Mouse (Mus musculus): Measurements from ENCODE around the gene Has1. TPM values are rescaled to one million over a fixed set of nuclear protein-coding genes. Genes with fewer than 3 reads are reported as not detected.

Has1 gene
- polyA plus RNA-seq, 1 experiment from 2014 or later, result 0.57 TPM

DNA sequence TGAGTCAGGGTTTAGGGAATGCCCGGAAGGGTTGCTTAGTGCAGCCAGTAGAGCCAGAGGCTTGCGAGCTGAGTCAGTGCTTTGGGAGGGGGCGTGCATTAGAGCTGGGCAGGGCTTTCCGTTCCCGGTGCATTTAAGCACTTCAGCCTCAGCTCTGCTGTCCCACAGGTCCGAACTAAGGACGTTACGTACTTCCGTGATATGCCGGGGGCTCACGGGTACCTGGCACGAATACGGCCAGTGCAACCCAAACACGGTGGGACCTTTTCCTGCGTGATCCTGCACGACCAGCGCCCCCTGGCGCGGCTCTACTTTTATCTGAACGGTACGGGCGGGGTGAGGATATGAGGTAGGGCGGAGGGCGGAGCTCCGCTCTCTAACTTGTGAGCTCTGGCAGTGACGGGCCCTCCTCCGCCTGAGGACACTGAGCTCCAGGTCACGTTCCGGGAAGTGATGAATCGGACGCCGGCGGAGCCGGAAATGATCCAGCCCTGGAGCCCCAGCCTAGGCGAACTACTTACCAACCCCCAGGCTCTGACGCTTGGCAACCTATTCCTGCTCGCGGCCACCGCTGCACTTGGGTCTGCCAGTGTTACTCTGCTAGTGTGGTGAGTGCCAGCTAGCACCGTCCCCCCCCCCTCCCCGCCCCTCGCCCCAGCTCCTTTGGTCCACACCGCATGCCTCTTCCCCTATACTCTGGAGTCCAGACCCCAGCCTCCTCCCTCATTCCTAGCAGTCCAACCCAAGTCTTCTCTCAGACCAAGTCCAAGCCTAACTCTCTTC, 16.9 kb downstream of the Has1 start:
- under 1% methylated on average over 43 of the region's 43 CpGs for WGBS
- 0 out of 2 replicates have a peak, but pooled peaks cover 7% of the 10 kb centered on the region for H3K36me3 ChIP-seq
- H3K9ac ChIP-seq, result peak overlapping the region; percentile 55
- H3K27me3 ChIP-seq (replicated peaks), result no peaks in the 10 kb centered on the region
- peak overlapping the region; percentile 47 for H3K4me3 ChIP-seq (replicated peaks)
- H3K9me3 ChIP-seq, result no peaks in the 10 kb centered on the region
- H3K27ac ChIP-seq, result peak overlapping the region; percentile 86
- H3K4me1 ChIP-seq (replicated peaks), result peaks cover 23% of the 10 kb centered on the region
- H3K4me2 ChIP-seq (replicated peaks), result peak overlapping the region; percentile 69
- peak; percentile 99 for ATAC-seq

DNA sequence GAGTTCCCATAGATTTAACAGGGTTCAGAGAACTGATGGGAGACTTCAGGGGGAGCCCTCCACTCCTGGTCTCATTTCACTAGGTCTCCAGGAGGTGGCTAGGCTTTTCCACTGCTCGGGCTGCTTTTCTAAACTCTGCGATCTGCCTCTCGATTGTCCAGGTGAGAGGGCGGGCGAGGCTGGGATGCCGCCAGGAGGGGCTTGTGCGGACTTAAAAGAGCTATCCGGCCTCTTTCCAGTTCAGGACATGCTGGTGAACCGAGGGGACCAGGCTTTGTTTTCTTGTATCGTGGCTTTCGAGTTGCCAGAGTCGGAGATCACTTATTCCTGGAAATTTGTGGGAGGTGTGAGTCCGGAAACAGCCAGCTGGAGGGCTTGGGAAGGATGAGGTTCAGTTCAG, 17.6 kb downstream of the Has1 start:
- H3K4me2 ChIP-seq (replicated peaks), result peak overlapping the region; percentile 69
- peak; percentile 5; the same call in 1 of the 2 replicates for ATAC-seq
- peak overlapping the region; percentile 47 for H3K4me3 ChIP-seq (replicated peaks)
- no peaks in the 10 kb centered on the region for H3K27me3 ChIP-seq (replicated peaks)
- H3K36me3 ChIP-seq, result 0 out of 2 replicates have a peak, but pooled peaks cover 7% of the 10 kb centered on the region
- WGBS, result 10% methylated on average over 13 of the region's 13 CpGs
- H3K27ac ChIP-seq, result peak overlapping the region; percentile 82
- H3K9me3 ChIP-seq, result no peaks in the 10 kb centered on the region
- peaks cover 23% of the 10 kb centered on the region for H3K4me1 ChIP-seq (replicated peaks)
- H3K9ac ChIP-seq, result peak overlapping the region; percentile 36

DNA sequence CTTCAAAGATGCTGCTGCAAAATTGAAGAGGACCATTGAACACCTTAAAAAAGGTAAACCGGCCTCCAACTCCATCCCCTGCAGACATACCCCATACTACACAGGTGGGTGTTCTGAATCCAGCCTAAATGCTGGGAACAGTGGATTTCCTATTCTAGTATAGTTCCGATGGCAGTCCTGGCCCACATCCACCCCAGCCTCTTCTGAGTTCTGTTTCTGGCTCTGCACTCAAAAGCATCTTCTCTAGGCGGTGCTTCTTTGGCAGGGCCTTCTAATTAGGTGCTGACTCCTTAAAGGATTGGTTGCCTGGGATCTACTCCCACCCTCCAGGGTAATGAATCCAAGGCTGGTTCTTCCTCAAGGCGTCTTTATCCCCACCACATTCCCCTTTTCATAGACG, 18.9 kb downstream of the Has1 start:
- Histone ChIP-seq H3K4me2 (replicated peaks) (no peak overlapping the region), H3K36me3 (peaks cover 11% of the 10 kb centered on the region; the same call in 1 of the 2 replicates), H3K9ac (no peak overlapping the region), H3K4me3 (replicated peaks) (no peak overlapping the region), H3K4me1 (replicated peaks) (peaks cover 26% of the 10 kb centered on the region), H3K27ac (no peak overlapping the region), H3K27me3 (replicated peaks) (no peaks in the 10 kb centered on the region), H3K9me3 (no peaks in the 10 kb centered on the region)
- no peak for ATAC-seq
- WGBS, result 78% methylated on average over 5 of the region's 5 CpGs

DNA sequence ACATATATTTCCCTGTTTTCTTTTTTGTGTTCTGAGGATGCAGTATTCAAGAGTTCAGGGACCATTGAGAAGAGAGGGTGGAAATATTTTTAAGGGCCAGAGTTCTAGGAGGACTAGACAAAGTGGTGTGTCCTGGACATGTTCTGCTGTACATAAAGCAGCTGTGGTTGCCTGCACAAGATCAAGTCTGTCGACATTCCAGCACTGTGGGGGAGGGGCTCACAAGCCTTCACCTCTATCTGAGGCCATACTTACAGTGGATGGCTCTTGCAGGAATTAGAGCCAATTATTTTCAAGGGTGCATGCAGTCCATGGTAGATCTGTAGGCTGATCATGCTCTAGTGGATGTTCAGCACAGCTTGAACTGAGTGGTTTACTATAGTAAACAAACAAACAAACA, 20.1 kb downstream of the Has1 start:
- no peak overlapping the region for H3K4me2 ChIP-seq (replicated peaks)
- H3K27me3 ChIP-seq (replicated peaks), result no peaks in the 10 kb centered on the region
- peaks cover 9% of the 10 kb centered on the region; the same call in 1 of the 2 replicates for H3K36me3 ChIP-seq
- no peak for ATAC-seq
- H3K9ac ChIP-seq, result no peak overlapping the region
- H3K4me3 ChIP-seq (replicated peaks), result no peak overlapping the region
- peaks cover 36% of the 10 kb centered on the region for H3K4me1 ChIP-seq (replicated peaks)
- H3K27ac ChIP-seq, result no peak overlapping the region
- no peaks in the 10 kb centered on the region for H3K9me3 ChIP-seq
- 3% methylated on average over 1 of the region's 1 CpGs for WGBS

DNA sequence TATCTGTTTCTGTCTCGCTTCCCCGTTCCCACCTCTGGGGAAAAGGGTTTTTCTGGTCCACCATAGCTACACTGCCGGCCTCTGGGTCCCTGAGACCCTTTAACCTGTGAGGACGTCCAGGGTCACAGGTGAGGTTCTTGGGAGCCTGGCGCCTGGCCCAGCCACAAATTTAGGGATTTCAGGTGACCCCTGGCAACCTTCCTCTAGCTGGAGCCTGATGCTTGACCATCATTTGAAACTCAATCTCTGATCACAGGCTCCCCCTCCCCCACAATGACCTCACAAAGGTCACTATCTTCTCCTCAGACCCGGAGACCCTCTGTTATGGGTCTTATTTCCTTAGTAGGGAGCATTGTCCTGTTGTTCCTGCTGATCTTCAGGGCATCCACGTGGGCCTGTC, 24.3 kb downstream of the Has1 start:
- 68% methylated on average over 7 of the region's 7 CpGs for WGBS
- Histone ChIP-seq H3K4me3 (replicated peaks) (peak overlapping the region; percentile 72; the same call in 1 of the 2 replicates), H3K9ac (0 out of 2 replicates have a peak overlapping the region, but pooled peaks have one; percentile 74), H3K27me3 (replicated peaks) (no peaks in the 10 kb centered on the region), H3K36me3 (peaks cover 4% of the 10 kb centered on the region; the same call in 1 of the 2 replicates), H3K4me2 (replicated peaks) (peak overlapping the region; percentile 81), H3K27ac (no peak overlapping the region), H3K4me1 (replicated peaks) (peaks cover 20% of the 10 kb centered on the region), H3K9me3 (no peaks in the 10 kb centered on the region)
- ATAC-seq, result no peak

DNA sequence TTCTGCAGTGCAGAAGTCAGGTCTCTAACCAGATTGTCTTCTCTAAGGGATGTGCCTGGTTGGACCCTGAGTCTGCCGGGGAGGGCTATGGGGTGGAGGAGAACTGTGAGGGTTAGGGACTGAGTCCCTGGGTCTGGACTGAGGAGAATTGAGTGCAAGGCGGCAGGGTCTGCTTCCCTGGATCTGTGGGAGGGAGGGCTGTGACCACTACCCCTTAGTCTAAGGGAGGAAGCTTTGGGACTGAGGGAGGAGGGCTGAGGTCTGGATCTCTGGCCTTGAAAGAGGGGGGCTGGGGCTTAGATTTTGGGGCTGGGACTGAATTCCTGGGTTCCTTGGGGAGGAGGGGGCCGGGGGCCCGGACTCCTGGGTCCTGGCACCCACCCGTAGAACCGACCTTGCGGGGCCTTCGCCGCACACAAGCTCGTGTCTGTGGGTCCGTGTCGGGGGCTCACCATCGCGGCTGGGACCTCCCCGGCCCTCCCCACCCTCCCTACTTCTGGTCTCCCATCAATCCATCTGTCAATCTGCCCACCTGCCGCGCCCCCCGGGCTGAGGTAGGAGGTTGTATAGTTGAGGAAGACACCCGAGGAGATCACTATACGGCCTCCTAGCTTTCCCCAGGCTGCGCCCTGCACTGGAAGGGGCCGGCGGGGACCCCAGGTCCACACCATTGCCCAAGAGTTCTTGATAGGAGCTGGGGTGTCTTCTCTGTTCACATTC, 25.0 kb downstream of the Has1 start:
- Histone ChIP-seq H3K4me3 (replicated peaks) (peak overlapping the region; percentile 72), H3K4me1 (replicated peaks) (peaks cover 19% of the 10 kb centered on the region), H3K9ac (peak overlapping the region; percentile 74), H3K4me2 (replicated peaks) (peak overlapping the region; percentile 81), H3K27me3 (replicated peaks) (no peaks in the 10 kb centered on the region), H3K9me3 (no peaks in the 10 kb centered on the region), H3K27ac (peak overlapping the region; percentile 98; the same call in 1 of the 2 replicates), H3K36me3 (peaks cover 4% of the 10 kb centered on the region; the same call in 1 of the 2 replicates)
- ATAC-seq, result no peak
- WGBS, result 48% methylated on average over 23 of the region's 23 CpGs

DNA sequence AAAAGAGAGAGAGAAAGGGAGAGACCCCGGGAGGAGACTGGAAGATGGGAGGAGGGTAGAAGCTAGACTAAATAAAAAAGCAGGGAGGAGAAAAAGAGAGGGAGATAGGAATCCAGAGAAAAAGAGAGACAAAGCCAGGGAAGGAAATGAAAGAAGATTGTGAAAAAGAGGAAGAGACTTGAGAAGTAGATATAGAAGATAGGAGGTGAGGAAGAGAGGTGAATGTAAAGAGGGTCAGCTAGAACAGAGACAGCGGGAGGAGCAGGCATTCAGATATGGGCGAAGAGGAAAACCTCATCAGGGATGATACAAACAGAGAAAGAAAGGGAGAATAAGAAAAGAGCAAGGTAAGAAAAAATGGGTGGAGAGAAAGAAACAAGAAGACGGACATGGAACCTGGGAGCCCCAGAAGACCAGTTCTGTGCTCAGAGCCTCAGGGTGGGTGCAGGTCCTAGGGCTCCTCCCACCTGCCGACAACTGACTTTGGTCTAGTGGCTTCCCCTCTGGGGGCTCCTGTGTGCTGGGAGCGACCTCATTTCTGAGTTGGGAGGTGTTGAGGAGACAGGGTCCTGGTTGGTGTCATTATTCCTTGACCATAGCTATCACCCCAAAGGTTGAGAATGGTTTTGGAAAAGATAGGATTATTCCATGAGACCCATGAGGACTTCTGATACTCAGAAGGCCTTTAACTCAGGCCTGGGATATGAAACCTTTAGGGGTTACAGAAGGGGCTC, 25.8 kb downstream of the Has1 start:
- Histone ChIP-seq H3K4me2 (replicated peaks) (peak overlapping the region; percentile 81), H3K36me3 (peaks cover 4% of the 10 kb centered on the region; the same call in 1 of the 2 replicates), H3K27ac (peak overlapping the region; percentile 98), H3K9me3 (no peaks in the 10 kb centered on the region), H3K9ac (peak overlapping the region; percentile 74), H3K4me3 (replicated peaks) (peak overlapping the region; percentile 72), H3K27me3 (replicated peaks) (no peaks in the 10 kb centered on the region), H3K4me1 (replicated peaks) (peaks cover 14% of the 10 kb centered on the region)
- WGBS, result 6% methylated on average over 6 of the region's 6 CpGs
- no peak for ATAC-seq

DNA sequence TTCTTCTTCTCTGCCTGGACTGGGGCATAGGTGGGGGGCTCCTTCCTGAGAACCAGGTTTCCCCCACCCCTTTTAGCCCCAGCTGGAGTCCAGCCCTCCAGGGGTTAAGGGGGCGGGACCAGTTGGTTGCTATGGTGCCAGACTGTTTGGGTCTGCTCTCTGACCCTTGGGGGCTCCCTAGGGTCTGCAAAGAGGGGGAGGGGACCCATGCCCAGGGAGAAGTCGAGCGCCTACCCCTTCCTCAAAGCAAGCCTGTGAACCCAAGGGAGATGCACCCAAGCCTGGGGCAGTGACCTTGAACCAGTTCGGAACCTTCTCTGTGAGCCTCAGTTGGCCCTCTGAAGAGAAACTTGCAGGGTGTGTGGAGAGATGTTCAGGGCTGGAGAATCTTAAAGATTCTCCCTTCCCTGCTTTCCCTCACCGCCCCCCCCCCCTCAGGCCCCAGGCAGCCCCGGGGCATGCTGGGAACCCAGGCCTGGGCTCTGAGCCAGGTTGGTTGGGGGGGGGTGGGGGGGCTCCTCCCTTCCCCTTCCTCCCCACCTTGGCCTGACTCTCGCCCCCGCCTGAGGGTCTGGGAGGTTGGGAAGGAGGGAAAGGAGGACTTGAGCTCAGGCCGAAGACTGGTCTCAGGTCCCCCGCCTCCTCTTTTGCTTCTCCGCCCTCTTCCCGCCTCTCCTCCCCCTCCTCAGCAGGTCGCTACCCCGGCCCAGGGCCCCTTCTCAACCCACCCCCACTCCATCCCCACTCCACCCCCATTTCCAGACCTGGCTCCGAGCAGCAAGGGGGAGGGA, 26.6 kb downstream of the Has1 start:
- Histone ChIP-seq H3K4me3 (replicated peaks) (peak overlapping the region; percentile 72), H3K9ac (peak overlapping the region; percentile 74), H3K4me1 (replicated peaks) (peaks cover 13% of the 10 kb centered on the region), H3K27me3 (replicated peaks) (no peaks in the 10 kb centered on the region), H3K27ac (peak overlapping the region; percentile 98), H3K4me2 (replicated peaks) (peak overlapping the region; percentile 81), H3K36me3 (peaks cover 4% of the 10 kb centered on the region; the same call in 1 of the 2 replicates), H3K9me3 (no peaks in the 10 kb centered on the region)
- ATAC-seq, result peak; percentile 57
- WGBS, result 0% methylated on average over 6 of the region's 15 CpGs

DNA sequence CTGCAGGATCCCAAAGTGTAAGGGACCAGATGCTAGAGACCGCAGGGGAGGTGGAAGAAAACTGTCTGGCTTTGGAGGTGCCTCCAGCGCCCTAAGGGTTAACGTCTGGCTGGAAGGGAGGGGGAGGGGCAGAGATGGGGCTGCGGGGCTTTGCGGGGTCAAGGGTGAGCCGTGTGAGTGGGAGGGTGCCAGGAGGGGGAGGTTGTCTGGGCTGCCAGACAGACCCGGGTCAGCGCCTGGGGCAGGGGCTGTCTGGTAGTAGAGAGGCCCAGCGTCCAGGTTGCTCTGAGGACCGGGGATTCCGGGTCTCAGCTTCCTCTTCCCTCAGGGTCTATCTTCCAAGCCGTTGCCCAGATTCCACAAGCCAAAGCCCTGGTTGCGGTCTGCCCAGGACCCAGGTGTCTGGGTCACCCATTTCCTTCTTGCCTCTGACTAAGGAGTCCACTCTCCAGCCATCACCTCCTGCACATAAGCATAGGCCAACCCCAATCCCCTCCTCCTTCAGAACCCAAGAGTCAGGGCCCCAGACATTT, 27.3 kb downstream of the Has1 start:
- peaks cover 13% of the 10 kb centered on the region for H3K4me1 ChIP-seq (replicated peaks)
- H3K27ac ChIP-seq, result peak overlapping the region; percentile 98
- H3K4me2 ChIP-seq (replicated peaks), result peak overlapping the region; percentile 81
- H3K4me3 ChIP-seq (replicated peaks), result peak overlapping the region; percentile 72
- H3K9ac ChIP-seq, result peak overlapping the region; percentile 74
- H3K27me3 ChIP-seq (replicated peaks), result no peaks in the 10 kb centered on the region
- H3K9me3 ChIP-seq, result no peaks in the 10 kb centered on the region
- WGBS, result 0% methylated on average over 13 of the region's 13 CpGs
- H3K36me3 ChIP-seq, result peaks cover 4% of the 10 kb centered on the region; the same call in 1 of the 2 replicates
- peak; percentile 36 for ATAC-seq

DNA sequence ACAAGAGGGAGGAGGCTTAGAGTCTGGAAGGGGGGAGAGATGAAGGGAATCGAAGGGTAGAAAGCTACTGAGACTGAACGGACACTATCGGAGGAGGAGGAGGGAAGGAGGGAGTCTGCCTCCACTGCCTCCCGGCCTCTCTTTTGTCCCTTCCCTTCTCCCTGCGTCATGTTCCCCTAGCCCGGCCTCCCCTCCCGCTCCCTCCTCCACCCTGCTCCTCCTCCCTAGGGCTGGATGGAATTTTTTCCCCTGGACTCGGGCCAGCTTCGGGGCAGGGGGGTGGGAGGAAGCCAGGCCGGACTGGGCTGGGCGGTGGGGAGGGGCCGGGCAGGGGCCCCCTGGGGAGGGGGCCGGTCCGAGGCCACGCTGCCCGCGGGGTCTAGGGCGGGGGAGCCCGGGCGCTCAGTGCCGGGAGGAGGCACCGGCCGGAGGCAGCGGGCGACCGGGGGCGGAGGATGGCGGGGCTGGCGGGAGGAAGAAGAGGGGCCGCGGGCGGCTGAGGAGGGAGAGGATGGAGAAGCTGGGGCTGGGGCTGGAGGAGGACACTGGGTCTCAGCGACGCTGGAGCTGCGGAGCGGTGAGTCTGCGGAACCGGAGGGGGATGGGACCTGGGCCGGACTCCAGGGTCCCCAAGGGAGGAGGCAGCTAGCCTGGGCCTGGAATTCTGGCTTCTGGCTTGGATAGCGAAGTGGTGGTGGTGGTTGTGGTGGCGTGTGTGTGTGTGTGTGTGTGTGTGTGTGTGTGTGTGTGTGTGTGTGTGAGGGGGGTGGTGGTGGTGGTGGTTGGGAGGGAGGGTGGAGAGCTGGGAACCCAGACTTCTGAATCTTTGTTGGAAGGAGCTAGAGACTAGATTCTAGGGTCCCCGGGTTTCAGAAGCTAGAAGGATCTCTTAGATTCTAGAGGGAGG, 28.0 kb downstream of the Has1 start, which contains the start of gene Spaca6:
Spaca6 (plus strand) TSS at position 408 of the 907 bp plus-strand sequence.
- Histone ChIP-seq H3K36me3 (peaks cover under 1% of the 10 kb centered on the region; the same call in 1 of the 2 replicates), H3K27ac (peak within 1 kb of the TSS; percentile 98), H3K9ac (peak within 1 kb of the TSS; percentile 74), H3K9me3 (no peaks in the 10 kb centered on the region), H3K4me1 (replicated peaks) (peaks cover 13% of the 10 kb centered on the region), H3K27me3 (replicated peaks) (no peaks in the 10 kb centered on the region), H3K4me2 (replicated peaks) (peak within 1 kb of the TSS; percentile 81), H3K4me3 (replicated peaks) (peak within 1 kb of the TSS; percentile 72)
- ATAC-seq, result peak; percentile 88
- WGBS, result under 1% methylated on average over 35 of the region's 42 CpGs

Data from intestine, embryonic 15.5 days (tissue).